Mouse (Mus musculus): ENCODE measurements at regions not wholly inside any gene's neighbourhood (a gene's known extent, or its start where the extent isn't known, plus 50 kb on each side); places are given as distances from the start of the nearest gene placed in this dataset.

DNA sequence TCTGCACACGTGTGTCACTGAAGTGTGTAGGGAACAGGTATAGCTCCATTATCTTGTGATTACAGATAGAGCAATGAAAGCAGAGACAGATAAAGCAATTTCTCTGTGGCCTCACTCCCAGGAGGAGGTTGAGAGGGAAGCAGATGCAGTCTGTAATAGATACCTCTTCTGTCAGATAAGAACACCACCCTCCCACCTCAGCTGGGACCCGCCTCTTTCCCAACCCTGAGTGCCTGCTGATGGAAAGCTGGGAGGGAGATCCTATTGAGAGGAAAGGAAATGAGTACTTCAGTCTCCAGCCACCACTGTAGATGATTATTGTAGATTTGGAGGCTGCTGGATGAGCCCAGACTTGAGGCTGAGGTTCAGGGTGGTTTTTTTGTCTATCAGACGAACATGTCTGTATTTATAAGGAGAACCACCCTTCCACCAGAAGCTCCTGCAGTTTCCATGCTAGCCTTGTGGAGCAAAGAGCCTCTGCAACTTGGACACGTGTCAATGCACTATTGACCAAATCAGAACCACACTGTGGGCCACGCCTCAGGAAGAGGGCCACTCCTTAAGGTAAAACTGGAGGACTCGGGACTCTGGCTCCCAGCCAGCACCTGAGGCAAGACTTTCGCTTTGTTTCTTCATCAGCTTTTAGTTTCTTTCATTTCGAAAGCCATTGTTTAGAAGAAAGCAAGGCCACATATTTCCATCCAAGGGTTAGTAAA, 55.3 kb upstream of the Plekha5 start:
- no peak for ATAC-seq (replicated peaks)
- H3K4me3 ChIP-seq, result no peak overlapping the region
- H3K36me3 ChIP-seq, result no peaks in the 10 kb centered on the region
- 75% methylated on average over 8 of the region's 8 CpGs for WGBS
- H3K4me2 ChIP-seq (replicated peaks), result no peak overlapping the region
- H3K27ac ChIP-seq (replicated peaks), result no peak overlapping the region
- no peaks in the 10 kb centered on the region for H3K27me3 ChIP-seq
- H3K9me3 ChIP-seq, result no peaks in the 10 kb centered on the region
- H3K9ac ChIP-seq (replicated peaks), result no peak overlapping the region
- no peaks in the 10 kb centered on the region for H3K4me1 ChIP-seq

DNA sequence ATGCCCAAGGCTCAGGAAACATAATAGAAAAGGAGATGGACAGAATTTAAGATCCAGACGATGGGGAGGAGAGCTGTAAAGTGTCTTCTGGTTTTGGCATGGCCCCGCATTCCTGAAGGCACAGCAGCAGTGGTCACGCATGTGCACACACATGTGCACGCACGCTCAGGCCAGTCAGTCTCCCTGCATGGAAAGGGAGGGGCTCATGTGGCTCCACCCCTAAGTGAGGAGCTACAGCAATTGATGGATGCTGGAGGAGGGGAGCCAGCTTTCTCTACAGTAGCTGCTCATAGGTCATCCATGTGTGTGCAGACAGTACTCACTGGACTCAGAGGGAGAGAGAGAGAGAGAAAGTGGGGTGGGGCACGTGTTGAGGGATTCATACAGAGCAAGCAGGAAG, 56.6 kb upstream of the Plekha5 start:
- Histone ChIP-seq H3K36me3 (no peaks in the 10 kb centered on the region), H3K4me2 (replicated peaks) (no peak overlapping the region), H3K27ac (replicated peaks) (no peak overlapping the region), H3K9me3 (no peaks in the 10 kb centered on the region), H3K4me3 (no peak overlapping the region), H3K9ac (replicated peaks) (no peak overlapping the region), H3K27me3 (no peaks in the 10 kb centered on the region), H3K4me1 (no peaks in the 10 kb centered on the region)
- WGBS, result 92% methylated on average over 6 of the region's 6 CpGs
- ATAC-seq (replicated peaks), result no peak

- H3K4me2 ChIP-seq (replicated peaks), result no peak overlapping the region
- H3K27ac ChIP-seq (replicated peaks), result no peak overlapping the region
- H3K9ac ChIP-seq (replicated peaks), result no peak overlapping the region
- no peaks in the 10 kb centered on the region for H3K36me3 ChIP-seq
- no peaks in the 10 kb centered on the region for H3K9me3 ChIP-seq
- ATAC-seq (replicated peaks), result no peak
- 71% methylated on average over 3 of the region's 3 CpGs for WGBS
- H3K4me1 ChIP-seq, result no peaks in the 10 kb centered on the region
- H3K4me3 ChIP-seq, result no peak overlapping the region
- no peaks in the 10 kb centered on the region for H3K27me3 ChIP-seq
These were observed 57.1 kb upstream of the Plekha5 start for GRCm38 (mm10) chr6:140366791-140367190.

- no peak overlapping the region for H3K27ac ChIP-seq (replicated peaks)
- no peaks in the 10 kb centered on the region for H3K27me3 ChIP-seq
- no peak overlapping the region for H3K4me2 ChIP-seq (replicated peaks)
- no peaks in the 10 kb centered on the region for H3K36me3 ChIP-seq
- no peaks in the 10 kb centered on the region for H3K9me3 ChIP-seq
- H3K4me3 ChIP-seq, result no peak overlapping the region
- no peaks in the 10 kb centered on the region for H3K4me1 ChIP-seq
- no peak overlapping the region for H3K9ac ChIP-seq (replicated peaks)
- 58% methylated on average over 4 of the region's 4 CpGs for WGBS
- no peak for ATAC-seq (replicated peaks)
These were observed 62.9 kb upstream of the Plekha5 start for GRCm38 (mm10) chr6:140360996-140361395.

DNA sequence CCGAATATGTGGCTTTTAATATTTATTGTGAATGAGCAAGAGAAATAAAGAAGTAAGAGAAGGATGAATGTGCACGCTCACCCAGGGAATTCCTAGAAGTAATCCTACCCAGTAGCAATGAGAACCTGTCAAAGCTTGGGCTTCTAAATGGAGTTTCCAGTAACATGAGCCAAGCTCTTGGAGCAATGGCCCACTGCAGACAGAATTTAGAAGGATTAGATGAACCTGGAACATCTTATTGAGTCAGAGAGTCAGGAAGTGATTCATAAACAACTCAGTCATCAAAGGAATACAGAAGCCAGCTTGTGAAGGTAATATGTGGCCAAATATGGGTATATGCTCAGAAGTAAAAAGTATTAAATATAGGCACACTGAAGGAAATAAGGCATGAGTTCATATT, 66.0 kb upstream of the Plekha5 start:
- whole genome bisulfite sequencing, result 86% methylated on average over 2 of the region's 2 CpGs

GRCm38 (mm10) chr6:140357300-140357699, 66.6 kb upstream of the Plekha5 start:
- Histone ChIP-seq H3K4me1 (no peaks in the 10 kb centered on the region), H3K27ac (replicated peaks) (no peak overlapping the region), H3K9me3 (no peaks in the 10 kb centered on the region), H3K9ac (replicated peaks) (no peak overlapping the region), H3K36me3 (no peaks in the 10 kb centered on the region), H3K4me2 (replicated peaks) (no peak overlapping the region), H3K4me3 (no peak overlapping the region), H3K27me3 (no peaks in the 10 kb centered on the region)
- 84% methylated on average over 8 of the region's 8 CpGs for WGBS
- no peak for ATAC-seq (replicated peaks)

More for the DNA sequence above, 66.0 kb upstream of the Plekha5 start:
- H3K4me1 ChIP-seq, result no peaks in the 10 kb centered on the region
- no peaks in the 10 kb centered on the region for H3K36me3 ChIP-seq
- H3K4me2 ChIP-seq (replicated peaks), result no peak overlapping the region
- H3K27ac ChIP-seq (replicated peaks), result no peak overlapping the region
- H3K9me3 ChIP-seq, result no peaks in the 10 kb centered on the region
- no peak overlapping the region for H3K4me3 ChIP-seq
- no peak for ATAC-seq (replicated peaks)
- H3K27me3 ChIP-seq, result no peaks in the 10 kb centered on the region
- H3K9ac ChIP-seq (replicated peaks), result no peak overlapping the region

GRCm38 (mm10) chr6:140354082-140354481, 69.8 kb upstream of the Plekha5 start:
- Histone ChIP-seq H3K9me3 (no peaks in the 10 kb centered on the region), H3K9ac (replicated peaks) (no peak overlapping the region), H3K27ac (replicated peaks) (no peak overlapping the region), H3K4me2 (replicated peaks) (no peak overlapping the region), H3K36me3 (no peaks in the 10 kb centered on the region), H3K4me3 (no peak overlapping the region), H3K27me3 (no peaks in the 10 kb centered on the region), H3K4me1 (no peaks in the 10 kb centered on the region)
- WGBS, result 82% methylated on average over 6 of the region's 6 CpGs
- ATAC-seq (replicated peaks), result no peak

GRCm38 (mm10) chr6:140353610-140354009, 70.2 kb upstream of the Plekha5 start:
- Histone ChIP-seq H3K27me3 (no peaks in the 10 kb centered on the region), H3K27ac (replicated peaks) (no peak overlapping the region), H3K36me3 (no peaks in the 10 kb centered on the region), H3K9ac (replicated peaks) (no peak overlapping the region), H3K9me3 (no peaks in the 10 kb centered on the region), H3K4me2 (replicated peaks) (no peak overlapping the region), H3K4me3 (no peak overlapping the region), H3K4me1 (no peaks in the 10 kb centered on the region)
- WGBS, result 84% methylated on average over 6 of the region's 6 CpGs
- ATAC-seq (replicated peaks), result no peak

DNA sequence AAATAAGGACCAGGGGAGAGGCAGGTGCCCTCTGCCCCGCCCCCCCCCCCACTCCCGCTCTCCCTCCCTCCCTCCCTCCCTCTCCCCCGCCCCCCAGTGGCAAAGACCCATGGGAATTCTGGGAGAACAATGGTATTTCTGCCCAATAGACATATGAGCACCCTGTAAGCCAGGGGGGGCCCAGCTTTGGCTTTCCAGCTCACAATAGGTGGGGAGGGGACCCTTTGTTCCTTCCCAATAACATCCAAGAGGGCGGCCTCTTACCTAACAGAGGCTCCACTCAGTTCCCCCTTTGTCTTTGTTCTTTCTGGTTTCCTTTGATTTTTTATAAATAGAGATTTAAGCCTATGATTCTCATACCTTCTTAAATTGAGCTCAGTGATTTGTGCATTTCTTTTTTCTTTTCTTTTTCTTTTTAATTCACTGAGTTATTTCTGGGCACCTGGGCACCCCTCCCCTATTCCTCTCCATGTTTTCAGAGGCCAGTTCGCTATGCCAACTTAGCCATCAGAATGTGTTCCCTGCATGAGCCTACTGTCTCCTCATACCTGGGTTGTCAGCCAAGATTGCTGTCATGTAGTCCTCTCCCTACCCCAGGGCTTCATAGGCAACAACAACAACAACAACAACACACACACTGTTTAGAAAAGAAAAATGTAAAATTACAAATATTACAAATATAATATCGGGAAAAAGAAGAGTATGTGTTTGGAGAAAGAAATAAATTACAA, 72.3 kb upstream of the Plekha5 start:
- no peaks in the 10 kb centered on the region for H3K27me3 ChIP-seq
- H3K9me3 ChIP-seq, result no peaks in the 10 kb centered on the region
- H3K27ac ChIP-seq (replicated peaks), result no peak overlapping the region
- no peak overlapping the region for H3K4me2 ChIP-seq (replicated peaks)
- no peak overlapping the region for H3K4me3 ChIP-seq
- H3K4me1 ChIP-seq, result no peaks in the 10 kb centered on the region
- WGBS, result 42% methylated on average over 3 of the region's 6 CpGs
- H3K36me3 ChIP-seq, result no peaks in the 10 kb centered on the region
- H3K9ac ChIP-seq (replicated peaks), result no peak overlapping the region
- ATAC-seq (replicated peaks), result no peak

DNA sequence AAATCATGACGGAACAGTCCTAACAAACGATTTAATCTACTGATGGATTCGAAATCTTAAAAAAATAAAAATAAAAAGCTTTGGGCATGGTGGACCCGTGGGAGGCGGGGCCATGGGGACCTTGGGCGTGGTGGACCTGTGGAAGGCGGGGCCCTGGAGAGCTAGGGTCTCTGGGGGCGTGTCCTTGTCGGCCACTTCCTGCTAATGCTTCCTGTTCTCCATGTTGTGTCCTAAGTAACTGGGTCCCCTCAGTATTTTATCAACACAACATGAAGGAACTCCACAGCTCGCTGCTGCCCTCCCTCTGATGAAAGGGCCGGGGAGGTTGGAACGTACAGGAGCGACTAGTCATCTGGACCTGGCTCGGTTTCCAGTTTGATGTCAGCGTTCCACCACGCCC, 75.3 kb upstream of the Plekha5 start:
- H3K9me3 ChIP-seq, result no peaks in the 10 kb centered on the region
- no peak for ATAC-seq (replicated peaks)
- H3K9ac ChIP-seq (replicated peaks), result no peak overlapping the region
- no peak overlapping the region for H3K4me2 ChIP-seq (replicated peaks)
- H3K4me1 ChIP-seq, result no peaks in the 10 kb centered on the region
- no peaks in the 10 kb centered on the region for H3K27me3 ChIP-seq
- no peak overlapping the region for H3K4me3 ChIP-seq
- no peaks in the 10 kb centered on the region for H3K36me3 ChIP-seq
- H3K27ac ChIP-seq (replicated peaks), result no peak overlapping the region
- WGBS, result 96% methylated on average over 16 of the region's 16 CpGs

DNA sequence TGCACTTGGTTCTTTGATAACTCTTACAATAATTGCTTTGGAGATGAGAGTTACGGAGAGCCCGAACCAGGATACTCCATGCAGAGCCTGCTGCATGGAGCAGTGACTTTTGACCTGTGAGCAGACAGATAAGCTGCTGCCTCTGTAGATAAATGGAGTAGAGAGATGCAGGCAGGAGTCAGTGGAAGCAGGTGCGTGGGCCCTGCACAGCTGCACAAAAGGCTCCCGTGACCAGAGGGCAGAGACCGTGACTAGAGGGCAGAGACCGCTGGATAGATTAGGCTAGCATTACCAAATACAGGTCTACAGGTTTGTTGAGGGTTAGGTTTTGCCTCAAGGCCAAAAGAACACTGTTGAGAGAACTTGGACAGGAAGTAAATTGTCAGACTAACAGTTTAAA, 76.9 kb upstream of the Plekha5 start:
- no peaks in the 10 kb centered on the region for H3K36me3 ChIP-seq
- H3K27ac ChIP-seq (replicated peaks), result no peak overlapping the region
- no peaks in the 10 kb centered on the region for H3K27me3 ChIP-seq
- no peaks in the 10 kb centered on the region for H3K4me1 ChIP-seq
- H3K9me3 ChIP-seq, result no peaks in the 10 kb centered on the region
- ATAC-seq (replicated peaks), result no peak
- H3K4me3 ChIP-seq, result no peak overlapping the region
- WGBS, result 88% methylated on average over 6 of the region's 6 CpGs
- H3K9ac ChIP-seq (replicated peaks), result no peak overlapping the region
- no peak overlapping the region for H3K4me2 ChIP-seq (replicated peaks)

- Histone ChIP-seq H3K36me3 (no peaks in the 10 kb centered on the region), H3K4me2 (replicated peaks) (no peak overlapping the region), H3K4me1 (peaks cover under 1% of the 10 kb centered on the region; the same call in 1 of the 2 replicates), H3K9me3 (no peaks in the 10 kb centered on the region), H3K9ac (replicated peaks) (no peak overlapping the region), H3K27me3 (no peaks in the 10 kb centered on the region), H3K27ac (replicated peaks) (no peak overlapping the region), H3K4me3 (no peak overlapping the region)
- no peak for ATAC-seq (replicated peaks)
- 84% methylated on average over 11 of the region's 11 CpGs for WGBS
These were observed 80.2 kb upstream of the Plekha5 start for GRCm38 (mm10) chr6:140343638-140344037.

DNA sequence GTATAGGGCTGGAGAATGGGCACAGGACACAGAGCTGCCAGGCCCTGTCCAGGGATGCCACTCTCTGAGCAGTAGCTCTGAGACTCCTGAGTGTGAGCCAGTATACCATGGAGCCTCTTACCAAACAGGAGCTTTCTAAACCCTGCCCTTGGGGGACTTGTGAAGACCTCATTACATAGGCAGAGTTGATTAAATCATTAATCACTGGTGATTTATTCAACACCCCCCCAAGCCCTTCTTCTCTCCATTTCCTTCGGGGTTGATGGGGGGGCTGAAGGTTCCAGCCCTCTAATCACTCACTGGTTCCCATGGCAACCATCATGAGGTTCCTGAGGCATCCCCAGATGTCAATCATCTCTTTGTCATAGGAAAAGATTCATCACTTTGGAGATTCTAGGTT, 81.0 kb upstream of the Plekha5 start:
- Histone ChIP-seq H3K4me2 (replicated peaks) (no peak overlapping the region), H3K9ac (replicated peaks) (no peak overlapping the region), H3K4me1 (peaks cover 8% of the 10 kb centered on the region), H3K4me3 (no peak overlapping the region), H3K9me3 (no peaks in the 10 kb centered on the region), H3K27me3 (no peaks in the 10 kb centered on the region), H3K27ac (replicated peaks) (no peak overlapping the region), H3K36me3 (no peaks in the 10 kb centered on the region)
- 0 out of 2 replicates have a peak, but pooled peaks have one; percentile 23 for ATAC-seq (replicated peaks)
- 7% methylated on average over 1 of the region's 1 CpGs for WGBS
